Mouse (Mus musculus): ENCODE data around the gene Cd300a.

Cd300a gene

DNA sequence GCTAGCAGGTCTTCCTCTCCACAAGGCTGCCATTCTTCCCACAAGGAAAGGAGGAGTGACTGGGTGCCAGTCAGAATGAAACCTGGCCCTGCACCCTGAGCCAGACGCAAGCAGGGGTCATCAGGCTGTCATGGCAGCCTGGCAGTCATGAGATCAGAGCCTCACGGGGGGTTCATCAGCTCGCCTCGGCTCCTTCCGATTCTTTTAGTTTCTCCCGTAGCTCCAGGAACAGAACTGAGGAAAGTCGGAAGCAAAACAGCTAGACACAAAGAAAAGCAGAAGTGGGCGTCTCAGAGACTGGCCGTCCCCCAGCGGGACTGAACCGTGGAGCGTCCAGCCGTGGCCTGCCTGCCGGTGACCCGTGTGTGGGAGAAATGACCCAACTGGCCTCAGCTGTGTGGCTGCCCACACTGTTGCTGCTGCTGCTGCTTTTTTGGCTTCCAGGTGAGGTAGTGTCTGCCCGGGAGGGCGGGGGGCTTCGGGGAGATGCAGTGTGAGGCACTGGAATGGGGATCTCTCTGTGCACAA lies at the start of gene Cd300a:
TSS of gene Cd300a (plus strand) at position 51 of the 528 bp plus-strand sequence.
- no peak for DNase-seq

DNA sequence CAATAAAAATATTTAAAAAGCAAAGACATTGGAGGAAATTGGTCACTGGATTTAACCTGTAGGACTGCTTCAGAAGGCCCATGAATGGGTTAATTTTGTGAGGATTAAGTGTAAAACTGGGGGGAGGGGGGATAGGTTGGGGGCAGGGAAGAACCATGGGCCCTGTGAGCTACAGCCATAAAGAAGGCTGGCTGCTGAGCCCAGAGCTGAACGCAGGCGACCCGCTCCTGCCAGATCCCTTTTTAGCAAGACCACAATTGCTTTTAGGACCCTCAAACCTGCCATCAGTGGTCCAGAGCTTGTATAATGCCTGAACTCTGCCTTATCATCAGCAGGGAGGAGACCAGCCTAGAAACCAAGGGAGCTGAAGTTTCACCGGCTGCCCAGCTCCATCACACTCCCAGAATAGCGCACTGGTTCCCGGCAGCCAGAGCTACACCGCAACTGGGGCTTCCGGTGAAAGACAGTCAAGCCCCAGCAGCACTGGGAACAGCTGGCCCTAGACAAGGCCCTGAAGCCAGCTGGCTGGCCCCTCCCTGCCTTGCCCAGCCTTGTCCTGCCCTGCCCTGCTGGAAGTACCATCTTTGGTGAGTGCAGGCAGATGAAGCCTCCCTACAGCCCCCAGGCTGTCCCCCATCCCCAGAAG lies 45.9 kb upstream of the Cd300a start:
- peak; percentile 23 for DNase-seq

DNA sequence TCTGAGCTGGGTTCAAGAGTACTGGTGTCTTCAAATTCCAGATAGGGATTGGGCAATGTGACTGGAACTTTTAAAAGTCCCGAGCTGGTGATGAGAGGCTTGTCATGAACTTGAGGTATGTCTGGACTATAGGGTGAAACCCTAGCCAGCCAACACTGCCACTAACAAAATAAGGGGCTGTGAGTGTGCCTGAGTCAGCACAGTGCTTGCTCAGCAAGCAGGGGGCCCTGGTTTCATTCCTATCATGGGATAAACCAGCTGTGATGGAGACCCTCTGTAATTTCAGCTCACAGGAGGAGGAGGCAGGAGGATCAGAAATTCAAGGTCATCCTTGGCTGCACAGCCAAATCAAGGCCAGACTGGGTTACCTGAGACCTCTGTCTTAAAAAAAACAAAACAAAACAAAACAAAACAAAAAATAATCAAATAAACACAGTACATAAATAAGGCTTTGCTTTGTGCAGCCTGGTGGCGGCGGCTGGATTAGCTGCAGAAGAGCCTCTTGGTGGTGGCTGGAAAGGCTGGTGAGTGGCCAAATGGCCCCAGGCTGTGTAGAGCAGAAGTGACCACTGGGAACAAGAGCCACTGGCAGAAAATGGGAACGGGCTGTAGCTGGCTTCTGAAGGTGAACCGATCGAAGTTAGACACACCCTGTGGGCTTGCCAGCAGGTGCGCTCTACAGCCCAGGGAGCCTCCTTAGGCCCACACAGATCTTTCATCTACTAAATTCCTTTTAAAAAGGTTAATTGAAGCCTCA lies 45.2 kb upstream of the Cd300a start:
- no peak for DNase-seq

DNA sequence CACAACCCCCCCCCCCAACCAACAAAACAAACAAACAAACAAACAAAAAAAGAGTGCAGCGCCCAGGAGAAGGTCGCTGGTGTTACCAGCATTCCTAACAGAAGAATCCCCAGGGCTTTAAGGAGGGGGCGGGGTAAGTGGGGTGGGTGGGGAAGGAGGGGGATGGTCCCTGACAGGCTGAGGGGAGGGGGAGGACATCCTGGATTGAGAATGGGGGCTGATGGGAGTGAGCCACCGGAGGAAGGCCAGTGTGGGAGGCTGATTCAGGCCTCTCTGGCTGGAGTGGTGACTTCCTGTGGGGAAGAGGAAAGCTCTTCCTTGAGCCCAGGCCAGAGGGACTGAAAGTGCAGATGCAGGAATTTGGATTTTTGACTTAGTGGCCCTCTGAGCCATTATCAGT lies 43.5 kb upstream of the Cd300a start:
- no peak for DNase-seq

DNA sequence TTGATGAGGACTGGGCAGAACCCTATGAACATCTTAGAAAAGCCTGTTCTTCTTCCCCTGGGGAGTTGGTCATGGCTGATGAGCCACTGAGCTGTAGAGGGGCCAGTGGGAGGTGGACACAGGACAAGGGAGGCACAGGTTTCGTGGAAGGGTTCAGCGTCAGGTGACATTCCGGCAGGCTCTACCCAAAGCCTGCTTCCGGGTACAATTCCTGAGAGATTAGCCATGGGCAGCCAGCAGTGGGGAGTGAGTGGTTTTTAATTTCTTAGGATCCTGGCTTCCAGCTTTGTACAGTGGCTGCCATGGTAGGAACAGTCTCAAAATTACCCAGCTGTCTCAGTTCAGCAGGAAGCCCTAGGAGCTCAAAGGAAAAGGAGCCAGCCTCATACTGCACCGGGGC lies 42.8 kb upstream of the Cd300a start:
- no peak for DNase-seq

DNA sequence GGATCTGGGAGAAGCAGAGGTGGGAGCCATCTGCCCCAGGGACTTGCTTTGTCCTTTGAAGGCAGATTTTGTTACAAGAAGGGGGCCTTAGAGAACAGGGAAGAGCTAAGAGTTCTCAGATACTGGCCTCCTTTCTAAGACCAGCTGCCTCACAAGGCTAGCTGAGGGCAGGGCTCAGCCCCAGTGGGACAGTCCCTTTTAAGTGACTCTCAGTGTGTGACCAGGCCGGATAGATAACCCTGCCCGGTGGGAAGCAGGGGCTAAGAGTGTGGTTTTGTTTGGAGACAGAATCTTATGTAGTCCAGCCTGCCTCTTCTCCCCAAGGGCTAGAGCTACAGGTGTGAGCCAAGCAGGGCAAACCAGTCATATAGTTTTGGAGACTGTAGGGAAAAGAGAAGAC lies 40.3 kb upstream of the Cd300a start:
- no peak for DNase-seq

DNA sequence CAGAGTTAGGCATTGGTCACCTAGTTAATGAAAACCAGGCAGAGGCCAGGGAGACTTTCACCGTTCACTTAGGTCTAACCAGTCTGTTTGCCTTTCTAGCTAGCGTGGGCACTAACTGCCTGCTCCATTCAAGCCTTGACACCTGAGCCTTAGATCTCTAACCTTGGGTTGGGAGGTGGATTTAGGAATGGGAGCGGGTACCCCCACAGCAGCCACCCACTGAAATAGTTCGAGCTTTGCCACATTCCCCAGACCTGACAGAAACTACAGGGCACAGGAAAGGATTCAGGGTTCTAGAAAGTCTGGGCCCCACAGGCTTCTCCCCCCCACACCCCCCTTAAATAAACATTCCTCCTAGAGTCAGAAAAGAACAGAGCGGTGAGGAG lies 39.8 kb upstream of the Cd300a start:
- no peak for DNase-seq

DNA sequence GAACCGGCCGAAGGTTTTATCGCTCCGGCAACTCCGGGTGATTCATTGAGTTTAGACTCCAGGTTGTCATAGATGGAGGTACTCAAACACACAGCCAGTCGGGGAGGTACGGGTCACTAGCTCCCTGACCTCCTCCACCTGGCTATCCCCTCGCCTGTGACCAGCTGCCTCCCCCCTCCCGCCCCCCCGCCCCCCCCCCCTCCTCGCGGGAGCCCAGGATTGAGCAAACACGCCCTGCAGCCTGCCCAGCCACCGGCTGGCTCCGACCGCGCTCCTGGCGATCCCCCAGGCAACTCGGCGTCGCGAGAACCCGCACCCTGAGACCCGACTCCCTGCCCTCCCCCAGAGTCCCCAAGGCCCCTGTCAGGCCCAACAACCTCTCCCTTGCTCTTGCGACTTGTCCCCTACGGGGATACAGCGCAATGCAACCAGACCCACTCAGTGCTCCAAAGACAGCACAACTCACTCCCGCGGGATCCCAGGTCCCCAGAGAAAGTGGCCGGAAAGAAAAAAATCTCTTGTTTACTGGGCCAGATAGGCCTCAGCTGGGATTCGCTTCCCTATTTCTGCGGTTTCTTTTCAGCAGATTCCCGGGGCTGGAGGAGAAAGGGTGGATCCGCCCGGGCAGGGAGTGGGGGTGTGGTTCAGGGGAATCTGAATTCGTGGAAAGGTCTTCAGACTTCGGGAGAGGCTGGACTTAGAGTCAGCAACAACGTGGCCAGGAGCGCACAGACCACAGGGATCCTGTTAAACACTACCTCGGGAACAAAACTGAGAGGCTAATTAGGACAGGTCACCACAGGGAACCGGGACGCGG lies 39.2 kb upstream of the Cd300a start, which contains the start of gene Gprc5c:
TSS of gene Gprc5c (plus strand) at position 701 of the 817 bp plus-strand sequence.
- DNase-seq = no peak

DNA sequence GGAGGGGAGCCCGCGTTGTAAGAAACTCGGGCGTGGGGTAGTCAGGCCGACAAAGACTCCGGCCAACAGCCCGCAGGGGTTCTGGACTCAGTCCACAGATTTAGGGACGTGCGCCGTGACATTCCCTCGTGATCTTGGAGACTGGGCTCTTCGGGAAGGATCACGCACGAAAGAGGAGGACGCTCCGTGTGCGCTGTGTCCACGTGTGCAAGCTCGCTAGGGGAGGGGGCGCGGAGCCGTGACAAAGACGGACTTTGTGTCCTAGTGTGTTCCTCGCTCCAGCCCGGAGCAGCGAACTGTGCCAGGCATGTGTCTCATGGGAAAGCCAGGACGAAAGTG lies 38.6 kb upstream of the Cd300a start:
- no peak for DNase-seq

DNA sequence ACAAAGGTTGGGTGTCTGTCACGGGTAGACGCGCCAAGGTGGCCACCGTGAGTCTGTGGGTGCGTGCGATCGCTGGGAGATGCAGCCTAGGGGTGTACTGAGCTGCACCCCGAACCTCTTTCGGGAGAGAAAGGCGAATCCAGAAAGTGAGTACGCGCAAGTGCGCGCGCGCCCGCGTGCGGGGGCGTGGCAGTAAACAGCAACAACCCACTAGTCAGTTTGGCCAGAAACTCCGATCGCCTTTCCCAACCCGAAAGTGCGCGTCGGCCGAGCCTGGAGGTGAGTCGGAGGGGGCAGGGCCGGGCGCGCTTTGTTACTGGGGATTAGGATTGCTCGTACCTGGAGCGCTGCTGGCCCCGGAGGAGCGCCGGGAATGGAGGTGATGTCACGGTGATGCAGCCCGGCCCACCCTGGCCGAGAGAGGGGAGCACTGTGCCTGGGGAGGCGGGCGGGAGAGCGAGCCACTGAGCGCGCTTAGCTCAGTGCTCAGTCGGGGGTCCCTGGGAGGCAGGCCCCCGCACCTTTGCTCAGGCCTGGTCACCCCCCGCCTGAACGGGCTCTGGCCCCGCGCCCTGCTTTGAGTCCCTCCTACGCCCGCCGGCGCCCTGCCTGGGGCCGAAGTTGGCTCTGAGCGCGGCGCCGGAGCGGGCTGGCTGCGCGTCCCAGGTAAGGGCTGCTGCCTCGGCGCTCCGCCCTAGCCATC lies 38.1 kb upstream of the Cd300a start:
- peak; percentile 28 for DNase-seq

DNA sequence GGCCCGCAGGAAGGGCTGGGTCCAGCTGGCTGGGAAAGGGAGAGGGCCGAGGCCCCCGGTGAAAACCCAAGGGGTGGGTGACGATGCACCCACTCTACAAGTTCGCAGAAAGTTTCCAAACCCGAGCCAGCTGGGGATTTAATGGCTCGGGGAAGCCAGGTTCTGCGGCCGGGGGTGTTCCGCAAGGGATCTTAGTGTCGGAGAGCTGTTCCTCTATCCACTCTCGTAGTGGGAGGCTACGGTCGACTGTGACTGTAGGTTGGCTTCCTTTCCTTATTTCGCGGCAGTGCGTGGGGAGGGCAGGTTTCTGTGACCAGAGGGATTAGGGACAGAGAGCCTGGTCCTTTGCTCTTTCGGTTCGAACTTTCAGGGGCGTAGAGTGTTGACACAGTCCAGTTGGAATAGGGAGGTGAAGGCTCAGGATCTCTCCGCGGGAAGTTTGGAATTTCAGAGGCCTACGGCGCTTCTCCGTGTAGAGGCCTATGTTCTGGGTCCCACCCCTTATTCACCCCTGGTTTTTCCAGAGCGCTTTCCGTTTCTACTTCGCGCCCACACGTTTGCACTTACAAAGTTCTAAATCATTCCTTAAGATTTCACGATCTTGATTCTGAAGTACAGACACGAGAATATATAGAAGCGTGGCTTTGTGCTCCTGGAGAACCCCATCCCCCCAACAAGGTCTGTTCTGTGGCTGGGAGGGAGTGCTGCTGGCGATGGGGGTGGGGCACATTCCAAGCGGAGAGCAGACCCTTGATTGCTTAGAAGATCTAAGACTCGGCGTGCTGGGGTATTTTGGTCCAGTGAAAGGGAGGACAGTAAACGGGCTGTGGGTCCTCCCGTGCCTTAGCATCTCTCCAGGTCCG lies 37.3 kb upstream of the Cd300a start:
- no peak for DNase-seq

DNA sequence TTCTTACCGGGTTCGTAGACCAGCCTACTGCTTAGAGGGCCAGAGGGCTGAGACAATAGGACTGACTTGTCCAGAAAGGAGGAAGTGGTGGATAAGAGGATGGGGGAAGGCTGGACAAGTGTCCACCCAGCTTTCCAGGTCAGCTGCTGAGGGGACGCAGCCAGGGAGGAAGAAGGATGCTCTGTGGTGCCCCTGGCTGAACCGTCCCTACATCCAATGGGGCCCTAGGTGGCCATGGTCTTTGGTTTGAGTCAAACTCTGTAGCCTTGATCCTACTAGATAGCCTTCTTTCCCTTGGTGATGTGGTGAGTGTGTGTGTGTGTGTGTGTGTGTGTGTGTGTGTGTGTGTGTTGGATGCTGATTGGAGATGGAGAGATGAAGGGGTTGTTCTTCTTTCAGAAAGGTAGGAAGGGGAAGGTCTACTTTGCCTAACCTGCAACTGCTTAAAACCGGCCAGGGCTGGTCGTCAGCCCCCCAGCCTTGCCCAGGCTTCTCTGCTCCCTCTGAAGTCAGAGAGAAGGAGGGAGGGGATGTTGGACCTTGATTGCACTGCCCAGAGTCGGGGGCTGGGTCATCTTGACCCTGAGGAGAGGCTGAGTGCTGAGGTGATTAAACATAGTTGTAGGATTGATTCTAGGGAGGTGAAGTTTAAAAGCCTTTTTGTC lies 36.5 kb upstream of the Cd300a start:
- DNase-seq = no peak

DNA sequence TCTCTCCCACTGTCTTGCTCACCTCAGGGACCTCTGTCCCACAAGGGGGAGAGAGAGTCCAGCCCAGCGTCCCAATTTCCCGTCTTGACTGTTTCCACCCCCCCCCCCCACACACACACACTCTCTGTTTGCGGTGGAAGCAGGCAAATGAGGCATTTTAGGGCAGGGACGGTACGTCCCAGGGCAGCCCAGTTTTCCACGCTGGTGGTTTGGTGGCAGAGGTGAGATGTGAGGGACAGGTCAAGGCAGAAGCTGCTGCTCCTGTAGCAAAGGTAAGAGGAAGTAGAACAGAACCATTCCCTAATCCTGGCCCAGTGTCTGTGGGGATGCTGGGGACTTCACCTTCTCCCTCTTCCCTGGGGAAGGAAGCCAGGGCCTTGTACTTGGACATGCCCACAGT lies 35.3 kb upstream of the Cd300a start:
- no peak for DNase-seq

DNA sequence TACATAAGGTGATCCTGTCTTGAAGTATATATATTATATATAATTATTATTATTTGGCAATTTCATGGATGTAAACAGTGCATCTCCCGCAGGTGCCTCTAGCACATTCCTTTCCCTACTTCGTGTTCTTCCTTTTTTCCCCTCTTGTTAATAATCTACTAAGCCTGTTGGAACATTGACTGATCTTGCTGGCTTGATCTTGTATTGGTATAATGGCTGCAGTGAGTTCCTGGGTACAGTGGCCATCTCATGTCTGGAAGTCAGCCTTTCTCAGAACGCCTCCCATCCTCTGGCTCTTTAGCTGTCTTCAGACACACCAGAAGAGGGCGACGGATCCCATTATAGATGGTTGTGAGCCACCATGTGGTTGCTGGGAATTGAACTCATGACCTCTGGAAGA lies 33.7 kb upstream of the Cd300a start:
- no peak for DNase-seq

DNA sequence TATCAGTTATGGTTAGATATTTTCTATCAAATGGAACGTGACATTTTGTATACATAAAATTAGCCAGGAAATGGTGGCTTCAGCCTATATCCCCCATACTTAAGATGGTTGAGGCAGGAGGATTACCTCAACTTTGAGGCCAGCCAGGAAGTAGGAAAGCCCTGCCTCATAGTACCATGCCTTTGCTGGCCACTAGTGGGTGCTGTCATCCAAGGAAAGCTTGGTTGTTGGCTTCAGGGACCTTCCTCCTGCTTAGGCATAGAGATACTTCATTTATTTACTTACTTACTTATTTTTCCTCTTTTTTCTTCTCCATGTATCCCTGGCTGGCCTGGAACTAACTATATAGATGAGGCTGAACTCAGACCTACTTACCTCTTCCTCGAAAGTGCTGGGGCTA lies 31.2 kb upstream of the Cd300a start:
- peak; percentile 71 for DNase-seq

DNA sequence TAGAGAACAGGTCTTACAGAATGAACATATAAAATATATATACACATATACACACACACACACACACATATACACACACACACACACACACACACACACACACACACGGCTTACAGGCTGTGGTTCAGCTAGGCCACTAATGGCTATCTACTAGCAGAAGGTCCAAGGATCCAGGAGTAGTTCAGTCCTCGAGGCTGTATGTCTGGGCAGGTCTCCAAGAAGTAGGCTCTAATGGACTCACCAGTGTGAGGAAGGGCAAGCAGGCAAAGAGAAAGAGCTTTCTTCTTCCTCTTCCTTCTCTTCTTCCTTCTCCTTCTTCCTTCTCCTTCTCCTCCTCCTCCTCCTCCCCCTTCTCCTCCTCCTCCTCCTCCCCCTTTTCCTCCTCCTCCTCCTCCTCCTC lies 28.8 kb upstream of the Cd300a start:
- no peak for DNase-seq

DNA sequence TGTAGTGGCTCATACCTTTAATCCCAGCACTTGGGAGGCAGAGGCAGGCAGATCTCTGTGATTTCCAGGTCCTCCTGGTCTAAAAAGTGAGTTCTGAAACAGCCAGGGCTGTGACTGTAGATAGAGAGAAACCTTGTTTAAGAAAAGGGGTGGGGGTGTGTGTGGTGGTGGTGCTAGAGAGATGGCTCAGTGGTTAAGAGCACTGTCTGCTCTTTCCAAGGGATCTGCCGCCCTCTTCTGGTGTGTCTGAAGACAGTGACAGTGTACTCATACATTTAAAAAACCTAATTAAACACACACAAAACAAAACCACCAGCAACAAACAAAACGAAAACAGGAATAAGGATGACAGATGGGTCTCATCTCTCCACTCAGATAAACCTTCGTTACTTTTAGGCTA lies 27.2 kb upstream of the Cd300a start:
- DNase-seq = no peak

DNA sequence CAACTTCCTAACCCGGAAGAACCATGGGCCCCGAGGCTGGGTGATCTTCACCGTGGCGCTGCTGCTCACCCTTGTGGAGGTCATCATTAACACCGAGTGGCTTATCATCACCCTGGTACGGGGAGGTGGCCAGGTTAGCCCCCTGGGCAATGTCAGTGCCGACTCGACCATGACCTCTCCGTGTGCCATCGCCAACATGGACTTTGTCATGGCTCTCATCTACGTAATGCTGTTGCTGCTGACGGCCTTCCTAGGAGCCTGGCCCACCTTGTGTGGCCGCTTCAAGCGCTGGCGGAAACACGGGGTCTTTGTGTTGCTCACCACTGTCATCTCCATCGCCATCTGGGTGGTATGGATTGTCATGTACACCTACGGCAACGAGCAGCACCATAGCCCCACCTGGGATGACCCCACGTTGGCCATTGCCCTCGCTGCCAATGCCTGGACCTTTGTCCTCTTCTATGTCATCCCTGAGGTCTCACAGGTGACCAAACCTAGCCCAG lies 25.9 kb upstream of the Cd300a start:
- no peak for DNase-seq

DNA sequence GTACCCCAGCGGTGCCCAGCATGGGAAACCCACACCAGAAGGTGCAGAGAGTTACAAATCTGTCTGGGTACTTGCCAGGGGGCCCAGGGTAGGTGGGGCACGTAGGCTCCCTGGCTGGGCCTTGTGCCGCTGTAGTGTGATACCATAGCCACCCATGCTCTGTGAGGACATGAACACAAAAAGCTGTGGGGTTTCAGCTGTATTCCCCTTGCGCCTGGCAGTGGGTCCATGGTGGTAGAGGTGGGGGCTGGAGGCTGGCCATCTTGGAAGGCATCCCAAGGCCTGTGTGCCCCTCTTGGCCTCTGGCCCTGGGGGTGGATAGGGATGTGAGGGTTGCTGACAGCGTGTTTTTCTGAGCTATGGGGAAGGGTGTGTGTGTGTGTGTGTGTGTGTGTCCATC lies 23.8 kb upstream of the Cd300a start:
- no peak for DNase-seq

DNA sequence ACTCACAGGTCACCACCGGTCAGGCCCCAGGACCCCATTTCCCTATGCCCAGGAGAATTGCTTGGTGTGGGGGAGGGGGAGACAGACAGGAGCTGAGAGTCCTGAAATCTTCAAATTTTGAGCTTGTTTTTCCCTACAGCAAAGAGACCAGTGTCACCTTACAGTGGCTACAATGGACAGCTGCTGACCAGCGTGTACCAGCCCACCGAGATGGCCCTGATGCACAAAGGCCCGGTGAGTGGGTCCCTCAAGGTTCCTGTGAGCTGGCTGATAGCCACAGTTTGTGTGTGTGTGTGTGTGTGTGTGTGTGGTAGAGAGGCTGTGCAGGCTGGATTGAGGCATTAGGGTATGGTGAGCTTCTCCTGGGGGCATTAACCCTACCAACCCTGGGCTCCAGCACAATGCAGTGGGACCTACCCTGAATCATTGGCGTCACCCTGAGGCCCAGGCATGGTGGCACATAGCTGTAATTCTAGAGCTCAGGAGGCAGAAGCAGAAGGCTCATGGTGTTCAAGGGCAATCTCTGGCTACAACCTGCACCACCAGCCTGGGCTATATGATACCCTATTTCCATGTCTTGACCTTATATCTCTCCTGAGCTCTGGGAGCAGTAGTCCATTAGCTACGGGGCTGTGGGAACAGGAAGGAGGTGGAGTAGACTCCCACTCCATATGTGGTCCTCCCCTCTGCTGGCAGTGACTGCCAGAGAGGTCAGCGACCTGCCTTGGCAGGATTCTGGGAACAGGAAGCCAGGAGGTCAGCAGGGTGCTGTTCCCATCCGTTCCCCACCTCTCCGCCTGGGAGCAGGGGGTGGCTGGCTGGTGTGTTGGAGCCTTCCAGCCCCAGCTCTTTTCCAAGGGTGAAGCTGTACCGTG lies 23.1 kb upstream of the Cd300a start:
- no peak for DNase-seq

All from thymus, postnatal 4 days (tissue).